Mouse (Mus musculus): ENCODE data around the gene Ccl6.

DNA sequence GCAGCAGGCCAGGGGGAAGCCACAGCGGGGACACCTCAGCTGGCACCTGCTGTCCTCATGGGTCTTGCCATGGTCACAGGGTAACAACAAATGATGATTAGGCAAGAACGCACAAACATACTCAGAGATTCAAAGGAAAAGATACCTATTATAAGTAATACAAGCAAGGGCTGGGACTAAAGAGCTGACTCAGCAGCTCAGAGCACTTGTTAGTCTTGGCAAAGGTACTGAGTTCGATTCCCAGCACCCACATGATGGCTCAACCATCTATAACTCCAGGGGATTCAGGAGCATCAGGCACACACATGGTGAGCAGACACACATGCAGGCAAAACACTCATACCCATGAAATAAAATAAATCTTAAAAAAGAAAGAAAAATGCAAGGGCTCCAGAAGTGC lies 51.5 kb downstream of the Ccl6 start:
- TF ChIP-seq CTCF (IDR thresholded peaks at IDR 0.05; ENCODE audit: low read depth, low read length) (no peak), POLR2A (IDR thresholded peaks at IDR 0.05; ENCODE audit: extremely low read depth, insufficient read depth, low read length) (no peak)
